Mouse (Mus musculus): ENCODE results near the gene Lman1l.

The Lman1l gene

DNA sequence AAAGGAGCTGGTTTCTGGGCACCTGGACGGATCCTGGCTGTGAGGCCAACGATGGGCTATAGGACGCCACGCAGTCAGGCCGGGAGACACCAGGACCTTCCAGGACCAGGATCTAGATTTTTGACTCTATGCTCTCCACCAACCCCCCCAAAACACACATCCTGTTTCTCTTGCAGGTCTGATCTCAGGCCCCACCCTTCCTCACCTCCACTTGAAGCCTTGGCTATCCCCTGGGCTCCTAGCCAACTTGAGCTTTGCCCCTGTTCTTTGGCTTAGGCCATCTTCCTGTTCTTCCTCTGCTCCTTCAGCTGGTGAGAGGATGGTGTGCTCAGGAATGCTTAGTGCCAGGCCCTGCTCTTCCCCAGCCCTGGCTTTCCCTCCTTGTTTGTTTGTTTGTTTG lies at the start of gene Lman1l:
Gene Lman1l (minus strand): TSS at position 101 of the 400 bp plus-strand sequence.
- DNase-seq, result no peak

DNA sequence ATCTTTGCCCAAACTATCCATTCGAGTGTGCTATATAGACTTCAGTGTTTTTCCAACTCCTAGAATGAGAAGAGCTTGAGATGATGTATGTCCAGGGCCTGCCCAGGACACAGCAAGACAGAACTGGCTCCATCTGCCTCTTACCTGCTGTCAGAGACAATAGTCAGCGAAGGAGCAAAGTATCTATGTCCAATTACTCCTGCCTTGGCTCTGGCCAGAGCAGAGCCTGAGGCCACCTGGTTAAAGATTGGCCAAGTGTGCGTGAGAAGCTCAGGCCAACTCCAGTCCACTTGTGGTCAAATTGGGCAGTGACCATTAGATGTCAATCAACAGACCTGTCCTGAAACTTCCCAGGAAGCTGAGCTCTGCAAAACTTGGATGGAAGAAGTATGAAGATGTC lies 49.0 kb upstream of the Lman1l start:
- peak; percentile 60 for DNase-seq

GRCm38 (mm10) chr9:57668277-57668676 lies 47.7 kb upstream of the Lman1l start:
- peak; percentile 81 for DNase-seq

DNA sequence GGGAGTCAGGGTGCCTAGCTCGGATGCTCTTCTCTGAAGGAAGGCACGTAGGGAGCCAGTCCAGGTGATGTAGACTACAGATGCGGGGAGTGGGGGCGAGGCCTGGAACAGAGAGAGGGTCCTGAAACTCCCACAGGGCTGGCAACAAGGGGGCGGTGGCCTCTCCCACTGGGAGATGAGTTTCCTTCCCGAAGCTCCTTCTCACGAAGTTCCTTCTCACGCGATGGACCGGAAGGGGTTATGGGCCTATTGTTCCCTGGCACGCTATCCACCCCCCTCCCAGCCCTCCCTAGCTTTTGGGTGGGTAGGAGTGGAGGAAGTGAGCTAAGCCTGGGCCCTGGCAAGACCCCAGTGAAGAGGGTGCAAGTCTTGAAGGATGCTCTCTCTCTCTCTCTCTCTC lies 47.2 kb upstream of the Lman1l start:
- peak; percentile 96 for DNase-seq

DNA sequence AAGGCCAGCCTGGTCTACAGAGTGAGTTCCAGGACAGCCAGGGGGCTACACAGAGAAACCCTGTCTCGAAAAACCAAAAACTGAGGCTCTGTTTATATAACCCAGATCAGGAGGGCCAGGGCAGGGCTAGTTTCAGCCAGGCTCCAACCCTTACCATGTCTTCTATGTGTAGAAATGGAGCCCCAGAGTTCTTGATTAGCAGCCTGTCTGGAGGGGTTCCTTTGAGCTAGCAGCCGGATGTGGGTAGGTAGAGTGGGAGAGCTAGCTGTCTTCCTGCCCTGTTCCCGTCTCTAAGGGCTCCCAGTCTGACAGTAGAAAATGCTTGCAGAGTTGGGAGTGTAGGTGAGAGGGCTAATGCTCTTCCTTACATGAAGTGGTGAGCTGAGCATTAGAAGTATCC lies 46.6 kb upstream of the Lman1l start:
- peak; percentile 69 for DNase-seq

DNA sequence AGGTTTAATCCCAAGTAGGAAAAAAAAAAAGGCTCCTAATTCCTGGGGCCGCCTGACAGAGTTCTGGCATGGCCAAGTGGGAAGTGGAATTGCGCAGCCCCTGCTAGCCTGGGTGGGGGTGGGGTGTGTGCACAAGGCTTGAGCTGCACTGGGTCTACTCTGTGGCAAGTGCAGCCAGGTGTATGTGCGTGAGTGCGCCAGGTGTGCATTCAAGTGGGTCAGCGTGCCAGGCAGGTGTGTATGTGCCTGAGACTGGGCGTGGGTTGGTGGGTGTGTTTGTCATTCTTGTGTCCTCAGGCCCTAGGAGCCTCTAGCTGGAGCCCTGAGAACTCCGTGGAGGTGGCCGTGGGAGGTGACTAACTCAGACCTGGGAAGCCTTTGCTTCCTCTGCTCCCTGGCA lies 46.0 kb upstream of the Lman1l start:
- DNase-seq, result peak; percentile 86

DNA sequence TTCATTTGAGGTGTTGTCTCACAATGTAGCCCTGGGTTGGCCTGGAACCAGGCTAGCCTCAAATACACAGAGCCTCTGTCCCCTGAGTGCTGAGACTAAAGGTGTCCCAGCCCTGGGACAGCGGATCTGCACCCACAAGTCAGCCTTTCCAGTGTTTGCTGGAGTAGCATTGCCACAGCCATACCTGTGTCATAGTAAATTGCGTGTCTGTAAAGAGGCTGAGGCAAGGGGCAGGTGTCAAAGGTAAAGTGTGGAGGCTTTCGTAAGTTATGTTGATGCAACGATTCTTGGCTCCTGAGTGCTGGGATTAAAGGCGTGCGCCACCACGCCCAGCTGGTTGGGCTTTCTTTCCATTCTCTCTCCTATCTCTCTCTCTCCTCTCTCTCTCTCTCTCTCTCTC lies 44.0 kb upstream of the Lman1l start:
- peak; percentile 54 for DNase-seq

- DNase-seq, result peak; percentile 82
Measured at GRCm38 (mm10) chr9:57661552-57661951, 41.0 kb upstream of the Lman1l start.

DNA sequence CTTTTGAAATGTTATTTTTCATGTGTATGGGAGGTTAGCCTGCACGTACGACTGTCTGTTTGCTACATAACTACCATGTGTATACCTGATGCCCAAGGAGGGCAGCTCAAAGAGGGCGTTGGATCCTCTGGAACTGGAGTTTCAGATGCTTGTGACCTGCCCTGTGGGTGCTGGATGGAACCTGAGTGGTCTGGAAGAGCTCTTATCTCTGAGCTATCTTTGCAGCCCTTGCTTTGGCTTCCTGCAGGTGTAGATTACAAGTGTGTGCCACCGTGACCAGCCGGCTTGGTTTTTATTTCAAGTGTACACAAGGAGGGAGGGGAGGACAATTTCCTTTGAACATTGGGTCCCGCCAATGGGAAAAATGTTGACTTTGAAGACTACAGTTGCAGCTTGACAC lies 39.9 kb upstream of the Lman1l start:
- DNase-seq, result peak; percentile 86

DNA sequence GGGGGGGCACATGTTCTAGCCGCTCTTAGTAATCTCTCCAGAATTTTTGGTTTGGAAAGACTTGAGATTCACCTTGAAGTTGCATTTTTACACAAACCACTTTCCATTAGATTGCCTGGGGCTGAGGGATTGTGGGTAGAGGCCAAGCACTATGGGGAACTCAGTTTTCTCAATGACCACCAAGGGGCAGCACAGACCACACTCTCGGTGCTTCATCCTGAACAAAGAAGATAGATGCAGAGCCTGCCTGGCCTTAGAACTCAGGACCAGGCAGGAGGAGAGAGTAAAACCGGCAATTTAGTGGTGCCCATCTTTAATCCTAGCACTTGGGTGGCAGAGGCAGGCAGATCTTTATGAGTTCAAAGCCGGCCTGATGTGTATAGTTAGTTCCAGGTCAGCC lies 39.2 kb upstream of the Lman1l start:
- DNase-seq, result peak; percentile 96

DNA sequence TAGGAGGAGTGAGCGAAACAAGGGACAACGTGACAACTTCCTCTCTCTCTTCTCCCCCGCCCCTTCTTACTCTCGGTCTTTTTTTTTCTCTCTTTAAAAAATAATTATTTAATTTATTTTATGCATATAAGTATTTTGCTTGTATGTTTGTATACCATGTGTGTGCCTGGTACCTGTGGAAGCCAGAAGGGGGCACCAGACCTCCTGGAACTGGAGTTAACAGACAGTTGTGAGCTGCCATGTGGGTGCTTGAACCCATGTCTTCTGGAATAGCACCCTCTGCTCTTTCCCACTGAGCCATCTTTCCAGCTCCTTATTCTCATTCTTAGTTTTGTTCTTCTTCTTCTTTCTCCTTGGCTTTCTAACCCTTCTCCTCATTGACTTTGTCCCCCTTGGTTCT lies 38.4 kb upstream of the Lman1l start:
- peak; percentile 89 for DNase-seq

DNA sequence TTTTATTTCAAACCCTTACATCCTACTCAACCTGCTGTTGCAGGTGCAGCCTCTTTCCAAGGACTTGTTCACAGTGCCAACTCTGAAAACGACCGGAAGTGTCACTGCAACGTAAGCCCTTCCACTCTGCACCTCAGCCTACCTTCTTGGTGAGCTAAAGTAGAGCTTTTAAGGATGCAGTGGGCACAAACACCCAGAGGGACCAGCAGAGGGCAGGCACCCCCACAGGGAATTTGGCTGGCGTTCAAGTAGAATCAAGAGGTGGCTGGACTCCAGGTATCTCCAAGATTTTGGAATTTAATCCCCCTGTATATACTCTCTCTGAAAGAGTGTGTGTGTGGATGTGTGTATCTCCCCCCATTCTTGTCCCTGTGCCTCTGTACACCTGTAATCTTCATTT lies 37.3 kb upstream of the Lman1l start:
- DNase-seq, result peak; percentile 81

- peak; percentile 96 for DNase-seq
Measured at GRCm38 (mm10) chr9:57656631-57657350, 36.2 kb upstream of the Lman1l start.

DNA sequence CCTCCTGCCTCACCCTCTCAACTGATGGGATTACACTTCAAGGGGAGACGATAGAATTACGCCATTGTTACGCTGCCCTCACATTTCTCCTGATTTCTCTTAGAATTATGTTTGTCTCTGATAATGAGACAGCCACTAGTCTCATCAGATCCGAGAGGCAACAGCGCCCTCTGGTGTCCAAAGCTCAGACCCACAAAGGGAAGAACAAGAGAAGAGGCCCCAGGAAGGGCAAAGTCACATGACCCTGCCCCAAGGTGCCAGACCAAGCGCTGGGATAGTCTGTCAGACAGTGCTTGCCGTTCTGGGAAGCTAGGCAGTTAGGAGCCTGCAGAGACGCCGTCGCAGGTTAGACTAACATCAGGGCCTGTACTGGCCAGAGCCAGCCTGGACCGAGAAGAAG lies 35.2 kb upstream of the Lman1l start:
- DNase-seq, result peak; percentile 98

DNA sequence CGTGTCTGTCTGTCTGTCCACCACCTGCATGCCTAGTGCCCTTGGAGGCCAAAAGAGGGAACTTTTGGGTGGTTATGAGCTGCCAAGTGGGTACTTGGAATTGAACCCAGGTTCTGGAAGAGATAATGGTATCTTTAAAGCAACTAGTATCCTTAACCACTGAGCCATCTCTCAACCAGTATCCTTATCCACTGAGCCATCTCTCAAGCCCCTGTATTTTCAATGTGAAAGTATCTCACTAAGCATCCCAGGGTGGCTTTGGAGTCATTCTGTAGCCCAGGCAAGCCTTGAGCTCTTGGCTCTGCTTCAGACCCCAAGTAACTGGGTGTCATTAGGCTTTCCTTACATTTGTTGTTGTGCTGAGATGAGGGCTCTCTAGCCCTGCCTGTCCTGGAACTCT lies 34.4 kb upstream of the Lman1l start:
- peak; percentile 76 for DNase-seq

DNA sequence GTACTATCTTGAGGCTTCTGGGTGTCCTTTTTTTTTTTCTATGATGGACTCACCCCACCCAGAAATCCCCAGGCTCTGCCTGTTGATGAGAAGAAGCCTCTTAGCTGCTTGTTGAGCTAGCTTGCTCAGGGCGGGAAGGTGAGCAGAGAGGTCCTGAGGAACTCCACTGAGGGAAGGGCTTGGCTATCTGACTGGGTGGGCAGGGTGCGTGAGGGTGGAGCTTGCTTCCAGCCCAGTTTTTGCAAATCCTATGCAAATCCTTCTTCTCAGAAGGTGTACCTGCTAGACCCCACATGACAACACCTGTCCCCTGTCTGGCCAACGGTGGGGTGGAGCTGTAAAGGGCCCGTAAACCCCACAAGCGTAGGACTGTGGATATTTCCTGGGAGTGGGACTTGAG lies 32.7 kb upstream of the Lman1l start, which contains the start of gene Csk:
Gene Csk (minus strand): TSS at position 349 of the 400 bp plus-strand sequence.
- peak; percentile 88 for DNase-seq

- DNase-seq, result peak; percentile 66
Measured at GRCm38 (mm10) chr9:57652855-57653254, 32.3 kb upstream of the Lman1l start.

- peak; percentile 91 for DNase-seq
Measured at GRCm38 (mm10) chr9:57652351-57652750, 31.8 kb upstream of the Lman1l start.

GRCm38 (mm10) chr9:57650786-57651311 lies 30.3 kb upstream of the Lman1l start:
- DNase-seq, result peak; percentile 95

- peak; percentile 58 for DNase-seq
Measured at GRCm38 (mm10) chr9:57650130-57650785, 29.7 kb upstream of the Lman1l start.

GRCm38 (mm10) chr9:57647286-57648108 lies 26.9 kb upstream of the Lman1l start:
- no peak for DNase-seq

- peak; percentile 94 for DNase-seq
Measured at GRCm38 (mm10) chr9:57646551-57647103, 26.1 kb upstream of the Lman1l start.
